Mouse (Mus musculus) spleen, adult 2 months (tissue): ENCODE data around the gene Fam198a.

Source experiments
- CTCF ChIP-seq: fragments of 200-500 bp; IDR thresholded peaks from 2 replicates; pipeline ENCODE4 v1.5.1; 2011; ENCODE audit warnings: mild to moderate bottlenecking, inconsistent platforms; ENCODE audit not compliant: insufficient read depth, insufficient read length, insufficient replicate concordance; ENCODE audit errors: extremely low read depth
- POLR2A ChIP-seq: fragments of 200-500 bp; IDR thresholded peaks from 2 replicates; pipeline ENCODE4 v1.6.1; 2011; ENCODE audit warnings: low read depth, low read length, inconsistent platforms

DNA sequence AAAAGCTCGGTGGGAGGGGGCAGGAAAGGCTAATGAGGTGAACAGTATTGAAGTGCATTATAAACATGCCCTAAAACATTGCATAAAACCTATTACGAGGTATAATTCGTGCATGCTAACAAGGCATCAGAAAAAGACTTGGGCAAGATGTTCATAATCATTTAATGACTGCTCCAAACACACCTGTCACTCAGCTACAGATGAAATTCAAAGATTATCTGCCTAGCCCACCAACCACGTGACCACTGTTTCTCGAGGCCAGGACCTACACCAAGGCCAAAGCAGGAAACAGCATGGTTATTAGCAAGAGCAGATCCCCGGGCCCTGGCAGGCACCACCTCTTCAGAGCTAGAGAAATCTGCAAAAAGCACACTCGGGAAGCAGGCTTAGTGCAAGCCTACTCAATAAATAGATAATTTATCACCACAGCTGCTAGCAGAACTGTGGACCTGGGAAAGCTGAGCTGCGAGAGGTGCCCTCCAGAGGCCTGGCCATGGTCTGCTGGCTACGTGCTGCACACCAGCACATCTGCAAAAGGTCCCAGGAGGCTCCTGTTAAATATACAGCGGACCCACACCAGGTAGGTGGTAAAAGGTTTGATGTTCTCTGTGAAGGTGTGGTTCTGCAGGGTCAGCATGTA, 30.8 kb downstream of the Fam198a start:
- TF ChIP-seq CTCF: no peak
- no peak for TF ChIP-seq POLR2A
